Mouse (Mus musculus): ENCODE results near the gene Lck.

DNA sequence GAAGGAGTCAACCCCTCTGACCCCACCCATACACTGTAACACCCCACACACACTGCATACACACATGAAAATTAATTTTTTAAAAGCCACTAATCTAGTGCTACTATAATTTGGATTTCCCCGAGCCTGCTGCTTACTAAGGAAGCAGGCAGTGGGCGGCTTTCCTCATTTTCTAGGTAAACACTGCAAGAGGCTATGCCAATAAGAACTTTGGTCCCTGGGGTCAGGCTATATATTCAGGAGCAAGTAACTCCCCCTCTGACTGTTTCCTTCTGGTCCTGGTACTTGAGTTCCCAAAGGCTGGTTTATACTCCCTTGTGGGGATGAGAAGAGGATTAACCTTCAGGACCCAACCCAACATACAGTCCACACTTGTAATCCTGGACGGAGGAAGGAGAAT, 47.6 kb downstream of the Lck start:
- TF ChIP-seq CTCF (IDR thresholded peaks at IDR 0.05) (no peak), EP300 (IDR thresholded peaks at IDR 0.05; ENCODE audit: insufficient read depth, low read depth, low read length) (no peak)
